Mouse (Mus musculus) embryo, embryonic 10.5 days (tissue): ENCODE measurements around the gene 6030452D12Rik.

Experiments used
- DNase-seq: peaks from one replicate; pipeline ENCODE4 v3.0.0-alpha.2; 2015; ENCODE audit warnings: low spot score

The 6030452D12Rik gene

GRCm38 (mm10) chr8:106518763-106519162 is 18.4 kb downstream of the 6030452D12Rik start:
- DNase-seq = no peak

- no peak for DNase-seq
These were observed 20.3 kb downstream of the 6030452D12Rik start for GRCm38 (mm10) chr8:106520578-106520977.

- peak; percentile 54 for DNase-seq
These were observed 21.5 kb downstream of the 6030452D12Rik start for GRCm38 (mm10) chr8:106521845-106522244.

- no peak for DNase-seq
These were observed 26.4 kb downstream of the 6030452D12Rik start for GRCm38 (mm10) chr8:106526725-106527124.

GRCm38 (mm10) chr8:106527241-106528036 is 27.1 kb downstream of the 6030452D12Rik start:
- no peak for DNase-seq

- no peak for DNase-seq
These were observed 28.4 kb downstream of the 6030452D12Rik start for GRCm38 (mm10) chr8:106528596-106529249.

- DNase-seq = no peak
These were observed 29.7 kb downstream of the 6030452D12Rik start for GRCm38 (mm10) chr8:106529885-106530482.

- no peak for DNase-seq
These were observed 30.2 kb downstream of the 6030452D12Rik start for GRCm38 (mm10) chr8:106530566-106530965.

GRCm38 (mm10) chr8:106533709-106534108 is 33.4 kb downstream of the 6030452D12Rik start:
- no peak for DNase-seq

GRCm38 (mm10) chr8:106534449-106534848 is 34.1 kb downstream of the 6030452D12Rik start:
- DNase-seq = peak; percentile 82

GRCm38 (mm10) chr8:106535448-106535847 is 35.1 kb downstream of the 6030452D12Rik start:
- no peak for DNase-seq

- DNase-seq = no peak
These were observed 38.9 kb downstream of the 6030452D12Rik start for GRCm38 (mm10) chr8:106539193-106539592.

- DNase-seq = no peak
These were observed 40.7 kb downstream of the 6030452D12Rik start for GRCm38 (mm10) chr8:106541002-106541401.

- no peak for DNase-seq
These were observed 42.7 kb downstream of the 6030452D12Rik start for GRCm38 (mm10) chr8:106543043-106543442.

GRCm38 (mm10) chr8:106545149-106545548 is 44.8 kb downstream of the 6030452D12Rik start:
- DNase-seq = no peak

GRCm38 (mm10) chr8:106546746-106547145 is 46.4 kb downstream of the 6030452D12Rik start:
- no peak for DNase-seq

- DNase-seq = no peak
These were observed 48.1 kb downstream of the 6030452D12Rik start for GRCm38 (mm10) chr8:106548366-106548936.

- no peak for DNase-seq
These were observed 50.6 kb downstream of the 6030452D12Rik start for GRCm38 (mm10) chr8:106550906-106551305.

GRCm38 (mm10) chr8:106554011-106554410 is 53.7 kb downstream of the 6030452D12Rik start:
- DNase-seq = no peak

- no peak for DNase-seq
These were observed 55.8 kb downstream of the 6030452D12Rik start for GRCm38 (mm10) chr8:106556068-106556645.
